Mouse (Mus musculus) midbrain, embryonic 11.5 days (tissue): ENCODE measurements around the gene Csgalnact2. TPM values are rescaled to one million over a fixed set of nuclear protein-coding genes. Genes with fewer than 3 reads are reported as not detected.

Experiments
- ATAC-seq: fragments of 200-750 bp; cut with Nextera tagmentation; 2 replicates; pipeline ENCODE4 v1.8.0; 2017; ENCODE audit warnings: moderate TSS enrichment, moderate library complexity; ENCODE audit not compliant: low FRiP score
- DNase-seq: peaks from one replicate; pipeline ENCODE4 v3.0.0; 2015; ENCODE audit warnings: low spot score; ENCODE audit errors: missing footprints
- H3K27ac ChIP-seq: fragments of 300-500 bp; sonication (generic); 2 replicates; pipeline ENCODE4 v1.5.1; 2014; ENCODE audit warnings: low read depth, low read length
- H3K27me3 ChIP-seq: fragments of 300-500 bp; sonication (generic); 2 replicates; pipeline ENCODE4 v1.6.1; 2014; ENCODE audit warnings: mild to moderate bottlenecking, low read length, moderate library complexity, mixed read lengths; ENCODE audit not compliant: control insufficient read depth, insufficient read depth
- H3K36me3 ChIP-seq: fragments of 300-500 bp; sonication (generic); 2 replicates; pipeline ENCODE4 v1.6.1; 2014; ENCODE audit warnings: mild to moderate bottlenecking, low read length, moderate library complexity, mixed read lengths; ENCODE audit not compliant: control insufficient read depth, insufficient read depth
- H3K4me1 ChIP-seq: fragments of 300-500 bp; sonication (generic); 2 replicates; pipeline ENCODE4 v1.6.1; 2014; ENCODE audit warnings: low read length; ENCODE audit not compliant: control insufficient read depth, insufficient read depth
- H3K4me2 ChIP-seq: fragments of 300-500 bp; sonication (generic); 2 replicates; pipeline ENCODE4 v1.6.1; 2014; ENCODE audit warnings: mild to moderate bottlenecking, moderate library complexity
- H3K4me3 ChIP-seq: fragments of 300-500 bp; sonication (generic); 2 replicates; pipeline ENCODE4 v1.5.1; 2014; ENCODE audit warnings: low read depth, low read length
- H3K9ac ChIP-seq: fragments of 300-500 bp; sonication (generic); 2 replicates; pipeline ENCODE4 v1.6.1; 2014; ENCODE audit warnings: low read length
- H3K9me3 ChIP-seq: fragments of 300-500 bp; sonication (generic); 2 replicates; pipeline ENCODE4 v1.6.1; 2016; ENCODE audit warnings: low read length; ENCODE audit not compliant: control insufficient read depth
- WGBS: fragments of 180-500 bp; shearing (Covaris S2); extraction: QIAGEN DNeasy Blood & Tissue Kit; methylation state at CpG from one replicate; pipeline ENCODE4 v1.1.7; 2014; 5-methylcytosine and 5-hydroxymethylcytosine counted together
- polyA plus RNA-seq: library from polyadenylated mRNA; unstranded; fragments of >200 nt; fragmentation: Nextera tagmentation; extraction: Ambion mirVana; gene quantifications from 2 replicates; pipeline ENCODE4 v1.2.1, GENCODE M21; 2014

The Csgalnact2 gene
- polyA plus RNA-seq, 1 experiment from 2014 or later = 8.1 TPM

DNA sequence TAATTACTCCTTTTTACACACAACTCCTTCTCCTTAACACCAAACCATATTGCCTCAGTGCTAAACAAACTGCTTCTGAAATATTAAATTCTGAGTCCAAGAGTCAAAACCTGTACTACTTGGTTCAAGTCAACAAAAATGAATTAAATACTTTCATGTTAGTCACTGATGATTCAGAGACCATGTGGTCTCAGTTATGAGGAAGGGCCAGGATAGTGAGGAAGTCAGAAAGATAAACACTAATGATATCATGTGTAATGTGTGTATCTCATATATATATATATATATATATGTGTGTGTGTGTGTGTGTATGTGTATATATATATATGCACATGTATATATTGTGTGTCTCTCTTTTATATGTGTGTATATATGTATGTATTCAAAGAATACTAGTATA lies 12.4 kb downstream of the Csgalnact2 start:
- no peak for ATAC-seq
- no peak overlapping the region for H3K4me3 ChIP-seq

DNA sequence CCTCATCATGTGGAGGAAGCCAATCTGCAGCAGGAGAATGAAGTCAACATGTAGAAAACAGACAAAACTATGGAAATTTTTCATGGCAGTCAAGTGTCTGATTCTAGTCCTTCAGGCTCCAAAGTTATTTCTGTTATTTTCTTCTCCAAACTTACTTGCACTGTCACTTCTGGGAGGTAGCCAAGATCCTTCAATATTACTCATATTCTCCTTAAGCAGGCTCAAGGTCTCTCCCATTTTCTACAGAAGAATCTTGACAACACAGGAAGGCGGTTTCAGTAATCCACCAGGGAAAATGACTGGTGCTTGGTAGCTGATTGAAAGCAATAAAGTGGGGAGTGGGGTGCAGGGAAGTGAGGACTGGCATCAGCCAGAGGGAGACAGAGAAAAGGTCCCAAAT lies 16.2 kb downstream of the Csgalnact2 start:
- H3K36me3 ChIP-seq = no peaks in the 10 kb centered on the region
- no peak overlapping the region for H3K4me3 ChIP-seq
- no peak overlapping the region for H3K4me2 ChIP-seq
- H3K9me3 ChIP-seq = no peaks in the 10 kb centered on the region
- no peak overlapping the region for H3K9ac ChIP-seq
- 95% methylated on average over 1 of the region's 1 CpGs for WGBS
- no peaks in the 10 kb centered on the region for H3K27me3 ChIP-seq
- ATAC-seq (no peak), DNase-seq (no peak)
- no peaks in the 10 kb centered on the region for H3K4me1 ChIP-seq
- no peak overlapping the region for H3K27ac ChIP-seq

More for the DNA sequence above, 12.4 kb downstream of the Csgalnact2 start:
- Histone ChIP-seq H3K27ac (no peak overlapping the region), H3K9ac (no peak overlapping the region), H3K4me2 (no peak overlapping the region), H3K4me1 (no peaks in the 10 kb centered on the region), H3K9me3 (no peaks in the 10 kb centered on the region), H3K36me3 (no peaks in the 10 kb centered on the region), H3K27me3 (no peaks in the 10 kb centered on the region)
- no peak for DNase-seq

- 76% methylated on average over 1 of the region's 1 CpGs for WGBS
Measured at GRCm38 (mm10) chr6:118111810-118112209, 27.1 kb downstream of the Csgalnact2 start.

GRCm38 (mm10) chr6:118099311-118099802 lies 39.6 kb downstream of the Csgalnact2 start:
- Histone ChIP-seq H3K36me3 (no peaks in the 10 kb centered on the region), H3K4me3 (no peak overlapping the region), H3K9me3 (no peaks in the 10 kb centered on the region), H3K27me3 (no peaks in the 10 kb centered on the region), H3K9ac (no peak overlapping the region), H3K4me1 (no peaks in the 10 kb centered on the region), H3K27ac (no peak overlapping the region), H3K4me2 (no peak overlapping the region)
- WGBS = 40% methylated on average over 2 of the region's 2 CpGs
- ATAC-seq = no peak
- DNase-seq = no peak

More at GRCm38 (mm10) chr6:118111810-118112209, 27.1 kb downstream of the Csgalnact2 start:
- H3K4me1 ChIP-seq = no peaks in the 10 kb centered on the region
- H3K4me3 ChIP-seq = no peak overlapping the region
- H3K4me2 ChIP-seq = no peak overlapping the region
- no peaks in the 10 kb centered on the region for H3K9me3 ChIP-seq
- no peaks in the 10 kb centered on the region for H3K36me3 ChIP-seq
- no peak for ATAC-seq
- no peak overlapping the region for H3K27ac ChIP-seq
- no peak overlapping the region for H3K9ac ChIP-seq
- H3K27me3 ChIP-seq = no peaks in the 10 kb centered on the region
- no peak for DNase-seq

DNA sequence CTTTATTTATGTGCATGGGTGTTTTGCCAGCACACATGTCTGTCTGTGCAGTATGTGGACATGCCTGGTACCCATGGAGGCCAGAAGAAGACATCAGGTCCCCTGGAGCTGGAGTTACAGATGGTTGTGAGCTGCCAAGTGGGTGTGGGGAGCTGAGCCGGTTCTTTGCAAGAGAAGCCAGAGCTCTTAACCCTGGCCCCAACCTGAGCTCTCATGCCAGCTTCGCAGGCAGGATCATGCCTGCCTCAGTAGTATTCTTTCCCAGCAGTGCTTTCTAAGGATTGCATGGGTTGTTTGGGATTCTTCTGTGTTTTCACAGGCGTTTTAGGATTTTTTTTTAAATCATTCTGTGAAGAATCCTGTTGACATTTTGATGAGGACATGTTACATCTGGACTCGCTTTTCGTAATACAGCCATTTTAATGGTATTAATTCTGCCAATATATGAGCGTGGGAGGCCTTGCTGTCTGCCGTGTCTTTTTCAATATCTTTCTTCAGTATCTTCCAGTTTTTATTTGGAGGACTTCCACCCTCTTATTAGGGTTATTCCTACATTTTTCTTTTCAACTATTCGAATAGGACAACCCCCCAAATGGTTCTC lies 41.1 kb downstream of the Csgalnact2 start:
- Histone ChIP-seq H3K27me3 (no peaks in the 10 kb centered on the region), H3K9me3 (no peaks in the 10 kb centered on the region), H3K9ac (no peak overlapping the region), H3K36me3 (no peaks in the 10 kb centered on the region), H3K4me3 (no peak overlapping the region), H3K27ac (no peak overlapping the region), H3K4me1 (no peaks in the 10 kb centered on the region), H3K4me2 (no peak overlapping the region)
- WGBS = 89% methylated on average over 8 of the region's 8 CpGs
- ATAC-seq (no peak), DNase-seq (no peak)

DNA sequence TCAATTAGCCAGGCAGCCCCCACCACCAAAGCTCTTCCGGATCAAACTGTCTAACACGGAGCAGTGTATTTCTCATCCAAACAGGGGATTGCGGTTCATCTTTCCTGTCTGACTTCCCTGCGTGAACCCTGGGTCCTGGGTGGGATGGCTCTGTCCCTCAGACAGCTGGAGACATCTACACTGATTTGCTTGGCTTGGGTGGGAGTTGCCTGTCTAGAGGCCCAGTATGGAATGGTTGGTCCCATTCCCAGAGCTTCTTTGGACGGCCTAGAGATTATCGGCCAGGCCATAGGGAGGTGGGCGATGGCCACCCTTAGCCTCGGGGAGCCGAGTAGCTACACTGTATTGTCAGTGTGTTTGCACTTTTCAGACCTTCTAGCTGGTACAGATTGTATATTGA lies 48.1 kb downstream of the Csgalnact2 start:
- no peak overlapping the region for H3K27ac ChIP-seq
- no peaks in the 10 kb centered on the region for H3K36me3 ChIP-seq
- no peaks in the 10 kb centered on the region for H3K27me3 ChIP-seq
- no peak overlapping the region for H3K4me3 ChIP-seq
- H3K4me1 ChIP-seq = no peaks in the 10 kb centered on the region
- whole genome bisulfite sequencing = 89% methylated on average over 9 of the region's 9 CpGs
- no peaks in the 10 kb centered on the region for H3K9me3 ChIP-seq
- ATAC-seq (no peak), DNase-seq (no peak)
- H3K9ac ChIP-seq = no peak overlapping the region
- no peak overlapping the region for H3K4me2 ChIP-seq

DNA sequence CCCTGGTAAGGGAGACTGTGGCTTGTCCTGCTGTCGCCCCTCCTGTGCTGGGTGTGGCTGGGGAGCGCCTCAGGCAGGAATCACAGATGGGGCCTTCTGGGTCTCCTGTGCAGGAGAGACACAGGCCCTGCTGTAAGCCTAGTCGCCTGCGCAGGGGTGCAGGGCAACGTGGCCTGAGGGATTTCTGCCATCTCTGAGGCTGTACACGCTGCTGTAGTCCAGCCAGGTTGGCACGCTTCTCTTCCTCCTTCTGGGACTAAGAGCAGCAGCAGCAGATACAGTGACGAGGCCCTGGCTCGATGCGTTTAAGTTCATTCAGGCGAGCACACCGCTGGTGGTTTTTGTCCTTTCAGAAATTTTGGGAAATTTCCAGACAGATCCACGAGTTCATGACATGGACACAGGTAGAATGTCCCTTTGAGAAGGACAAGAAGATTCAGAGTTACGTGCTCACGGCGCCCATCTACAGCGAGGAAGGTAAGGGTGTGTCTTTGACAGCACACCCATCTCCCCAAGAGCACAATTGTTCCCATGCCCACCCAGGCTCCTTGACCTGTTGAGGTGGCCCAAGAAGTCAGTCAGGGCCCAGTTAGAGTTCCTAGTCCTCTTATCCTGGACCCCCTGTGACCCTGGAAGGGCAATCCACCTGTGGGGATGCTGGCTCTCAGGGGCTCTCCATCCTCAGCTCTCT lies 50.0 kb downstream of the Csgalnact2 start:
- no peaks in the 10 kb centered on the region for H3K4me1 ChIP-seq

GRCm38 (mm10) chr6:118087955-118088354 lies 51.0 kb downstream of the Csgalnact2 start:
- ATAC-seq (no peak), DNase-seq (peak; percentile 86)
- Histone ChIP-seq H3K27ac (no peak overlapping the region), H3K4me3 (no peak overlapping the region), H3K4me1 (no peaks in the 10 kb centered on the region), H3K9me3 (no peaks in the 10 kb centered on the region), H3K36me3 (no peaks in the 10 kb centered on the region), H3K27me3 (no peaks in the 10 kb centered on the region), H3K9ac (no peak overlapping the region), H3K4me2 (no peak overlapping the region)
- WGBS = 56% methylated on average over 8 of the region's 8 CpGs

More for the DNA sequence above, 50.0 kb downstream of the Csgalnact2 start:
- WGBS = 83% methylated on average over 17 of the region's 17 CpGs
- no peak overlapping the region for H3K4me3 ChIP-seq
- no peaks in the 10 kb centered on the region for H3K27me3 ChIP-seq
- H3K9me3 ChIP-seq = no peaks in the 10 kb centered on the region
- ATAC-seq (no peak), DNase-seq (peak; percentile 75)
- no peak overlapping the region for H3K4me2 ChIP-seq
- H3K9ac ChIP-seq = no peak overlapping the region
- no peak overlapping the region for H3K27ac ChIP-seq
- no peaks in the 10 kb centered on the region for H3K36me3 ChIP-seq

- DNase-seq = peak; percentile 41
- 86% methylated on average over 8 of the region's 8 CpGs for WGBS
- H3K4me2 ChIP-seq = no peak overlapping the region
Measured at GRCm38 (mm10) chr6:118084596-118084995, 54.3 kb downstream of the Csgalnact2 start.

More at GRCm38 (mm10) chr6:118084596-118084995, 54.3 kb downstream of the Csgalnact2 start:
- Histone ChIP-seq H3K27ac (no peak overlapping the region), H3K4me1 (no peaks in the 10 kb centered on the region; the same call in 1 of the 2 replicates), H3K27me3 (no peaks in the 10 kb centered on the region), H3K36me3 (no peaks in the 10 kb centered on the region), H3K9me3 (no peaks in the 10 kb centered on the region), H3K4me3 (no peak overlapping the region), H3K9ac (no peak overlapping the region)
- ATAC-seq = no peak
